Mouse (Mus musculus) heart, postnatal 0 days (tissue): ENCODE results near the gene Trank1. TPM values are rescaled to one million over a fixed set of nuclear protein-coding genes. Genes with fewer than 3 reads are reported as not detected.

Experiments
- ATAC-seq: fragments of 200-750 bp; cut with Nextera tagmentation; 2 replicates; pipeline ENCODE4 v1.8.0; 2017; ENCODE audit warnings: low read depth, moderate number of reproducible peaks, moderate library complexity; ENCODE audit not compliant: insufficient read depth
- DNase-seq: peaks from one replicate; pipeline ENCODE4 v3.0.0-alpha.2; 2016; ENCODE audit warnings: low spot score
- H3K27ac ChIP-seq: fragments of 300-500 bp; sonication (generic); 2 replicates; pipeline ENCODE4 v1.5.1; 2014; ENCODE audit warnings: low read depth, mild to moderate bottlenecking
- H3K27me3 ChIP-seq: fragments of 300-500 bp; sonication (generic); 2 replicates; pipeline ENCODE4 v1.6.1; 2014; ENCODE audit warnings: low read length, mixed read lengths; ENCODE audit not compliant: control insufficient read depth, insufficient read depth
- H3K36me3 ChIP-seq: fragments of 300-500 bp; sonication (generic); replicated peaks from 2 replicates; pipeline ENCODE4 v1.6.1; 2014; ENCODE audit warnings: low read length, mixed read lengths; ENCODE audit not compliant: control insufficient read depth, insufficient read depth
- H3K4me1 ChIP-seq: fragments of 300-500 bp; sonication (generic); 2 replicates; pipeline ENCODE4 v1.6.1; 2014; ENCODE audit warnings: antibody characterized with exemption; ENCODE audit not compliant: control insufficient read depth, insufficient read depth
- H3K4me2 ChIP-seq: fragments of 300-500 bp; sonication (generic); 2 replicates; pipeline ENCODE4 v1.6.1; 2014; ENCODE audit warnings: low read depth, mild to moderate bottlenecking, low read length, moderate library complexity
- H3K4me3 ChIP-seq: fragments of 300-500 bp; sonication (generic); 2 replicates; pipeline ENCODE4 v1.5.1; 2014; ENCODE audit warnings: low read depth, low read length
- H3K9ac ChIP-seq: fragments of 300-500 bp; sonication (generic); replicated peaks from 2 replicates; pipeline ENCODE4 v1.6.1; 2014; ENCODE audit warnings: low read depth, low read length, mixed read lengths
- H3K9me3 ChIP-seq: fragments of 300-500 bp; sonication (generic); replicated peaks from 2 replicates; pipeline ENCODE4 v1.6.1; 2016; ENCODE audit warnings: low read length; ENCODE audit not compliant: control insufficient read depth
- CTCF ChIP-seq: IDR thresholded peaks from 2 replicates; pipeline ENCODE4 v1.5.1; 2016; ENCODE audit warnings: antibody characterized with exemption, control low read depth, low read depth
- EP300 ChIP-seq: IDR thresholded peaks from 2 replicates; pipeline ENCODE4 v1.6.1; 2016; ENCODE audit warnings: antibody characterized with exemption, low read depth
- WGBS: fragments of 180-500 bp; shearing (Covaris S2); extraction: QIAGEN DNeasy Blood & Tissue Kit; methylation state at CpG from one replicate; pipeline ENCODE4 v1.1.7; 2014; 5-methylcytosine and 5-hydroxymethylcytosine counted together
- polyA plus RNA-seq: library from polyadenylated mRNA; unstranded; fragments of >200 nt; fragmentation: Nextera tagmentation; extraction: Ambion mirVana; gene quantifications from 2 replicates; pipeline ENCODE4 v1.2.1, GENCODE M21; 2015
- total RNA-seq: library from RNA; depleted of rRNA; stranded (reverse); fragments of >200 nt; gene quantifications from 2 replicates; pipeline ENCODE4 v1.2.3, GENCODE M21; 2014; ENCODE audit warnings: low replicate concordance

Trank1 gene
- total and polyA plus RNA-seq, 2 experiments from 2014 or later = 0.04 TPM; not detected in 1

GRCm38 (mm10) chr9:111313793-111314192 lies 2.3 kb downstream of the Trank1 start:
- TF ChIP-seq EP300 (no peak), CTCF (no peak)
- DNase-seq = no peak

GRCm38 (mm10) chr9:111314219-111314618 lies 2.7 kb downstream of the Trank1 start:
- TF ChIP-seq CTCF (peak; percentile 60), EP300 (no peak)
- no peak overlapping the region for H3K9ac ChIP-seq
- 31% methylated on average over 5 of the region's 5 CpGs for WGBS
- peaks cover 13% of the 10 kb centered on the region; the same call in 1 of the 2 replicates for H3K9me3 ChIP-seq
- H3K4me2 ChIP-seq = no peak overlapping the region
- H3K36me3 ChIP-seq = no peaks in the 10 kb centered on the region
- DNase-seq (no peak), ATAC-seq (no peak)
- peaks cover 51% of the 10 kb centered on the region for H3K27me3 ChIP-seq
- no peak overlapping the region for H3K4me3 ChIP-seq
- no peak overlapping the region for H3K27ac ChIP-seq
- 0 out of 2 replicates have a peak, but pooled peaks cover 5% of the 10 kb centered on the region for H3K4me1 ChIP-seq

More at GRCm38 (mm10) chr9:111313793-111314192, 2.3 kb downstream of the Trank1 start:
- no peak overlapping the region for H3K27ac ChIP-seq
- H3K36me3 ChIP-seq = no peaks in the 10 kb centered on the region
- peaks cover 54% of the 10 kb centered on the region for H3K27me3 ChIP-seq
- no peak overlapping the region for H3K4me3 ChIP-seq
- H3K9ac ChIP-seq = no peak overlapping the region
- peaks cover 13% of the 10 kb centered on the region; the same call in 1 of the 2 replicates for H3K9me3 ChIP-seq
- 22% methylated on average over 5 of the region's 5 CpGs for WGBS
- 0 out of 2 replicates have a peak, but pooled peaks cover 5% of the 10 kb centered on the region for H3K4me1 ChIP-seq
- no peak for ATAC-seq
- H3K4me2 ChIP-seq = no peak overlapping the region

DNA sequence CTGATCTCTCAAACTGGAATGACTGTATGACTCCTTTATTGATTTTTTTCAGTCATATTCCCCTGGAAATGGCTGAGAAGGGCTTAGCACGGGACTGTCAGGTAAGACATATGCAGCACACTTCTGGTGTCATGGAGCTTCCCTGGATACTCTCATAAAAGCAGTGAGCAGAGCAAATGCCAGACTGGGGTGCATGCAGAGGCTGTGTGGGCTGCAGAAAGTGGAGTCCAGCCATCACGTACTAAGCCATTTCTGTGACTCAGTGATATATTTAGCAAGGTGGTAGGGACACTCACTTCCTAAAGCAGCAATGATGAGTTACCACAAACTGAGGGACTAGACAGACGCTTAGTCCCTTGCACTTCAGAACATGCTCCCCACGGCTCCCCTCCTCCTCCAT lies 9.4 kb downstream of the Trank1 start:
- no peaks in the 10 kb centered on the region for H3K9me3 ChIP-seq
- WGBS = 67% methylated on average over 4 of the region's 4 CpGs
- no peak overlapping the region for H3K4me3 ChIP-seq
- H3K4me2 ChIP-seq = no peak overlapping the region
- no peaks in the 10 kb centered on the region for H3K4me1 ChIP-seq
- H3K9ac ChIP-seq = no peak overlapping the region
- H3K27ac ChIP-seq = no peak overlapping the region
- ATAC-seq = no peak
- no peaks in the 10 kb centered on the region for H3K36me3 ChIP-seq
- 0 out of 2 replicates have a peak, but pooled peaks cover 8% of the 10 kb centered on the region for H3K27me3 ChIP-seq
- DNase-seq = no peak
- TF ChIP-seq CTCF (no peak), EP300 (no peak)

- Histone ChIP-seq H3K4me3 (no peak overlapping the region), H3K27ac (no peak overlapping the region), H3K4me1 (no peaks in the 10 kb centered on the region), H3K36me3 (no peaks in the 10 kb centered on the region), H3K9me3 (no peaks in the 10 kb centered on the region), H3K4me2 (no peak overlapping the region), H3K27me3 (0 out of 2 replicates have a peak, but pooled peaks cover 4% of the 10 kb centered on the region), H3K9ac (no peak overlapping the region)
- no peak for TF ChIP-seq CTCF
- no peak for TF ChIP-seq EP300
- no peak for DNase-seq
- no peak for ATAC-seq
- whole genome bisulfite sequencing = 62% methylated on average over 2 of the region's 2 CpGs
Observed at GRCm38 (mm10) chr9:111324881-111325280, 13.3 kb downstream of the Trank1 start.

- H3K27me3 ChIP-seq = no peaks in the 10 kb centered on the region
- ATAC-seq (no peak), DNase-seq (no peak)
- no peak overlapping the region for H3K9ac ChIP-seq
- no peak overlapping the region for H3K4me2 ChIP-seq
- 69% methylated on average over 4 of the region's 4 CpGs for WGBS
- no peak overlapping the region for H3K27ac ChIP-seq
- H3K9me3 ChIP-seq = no peaks in the 10 kb centered on the region
- H3K36me3 ChIP-seq = no peaks in the 10 kb centered on the region
- H3K4me1 ChIP-seq = no peaks in the 10 kb centered on the region
- no peak overlapping the region for H3K4me3 ChIP-seq
- no peak for TF ChIP-seq CTCF
- TF ChIP-seq EP300 = no peak
Observed at GRCm38 (mm10) chr9:111329881-111330280, 18.3 kb downstream of the Trank1 start.

GRCm38 (mm10) chr9:111333790-111334189 lies 22.3 kb downstream of the Trank1 start:
- Histone ChIP-seq H3K36me3 (no peaks in the 10 kb centered on the region), H3K27ac (no peak overlapping the region), H3K9ac (no peak overlapping the region), H3K4me2 (no peak overlapping the region), H3K4me3 (no peak overlapping the region), H3K27me3 (no peaks in the 10 kb centered on the region), H3K4me1 (no peaks in the 10 kb centered on the region), H3K9me3 (no peaks in the 10 kb centered on the region)
- DNase-seq = no peak
- TF ChIP-seq EP300 = no peak
- no peak for TF ChIP-seq CTCF
- 26% methylated on average over 2 of the region's 2 CpGs for WGBS
- ATAC-seq = no peak
